Mouse (Mus musculus) CH12.LX (cell line): ENCODE results near the gene Cfap20. TPM values are rescaled to one million over a fixed set of nuclear protein-coding genes. Genes with fewer than 3 reads are reported as not detected.

Experiments used
- DNase-seq: peaks from one replicate; pipeline ENCODE4 v3.0.0-alpha.2; 2013; ENCODE audit errors: extremely low read depth
- H3K27ac ChIP-seq: 2 replicates; pipeline ENCODE4 v1.5.1; 2012; ENCODE audit warnings: low read depth, mild to moderate bottlenecking, control low read depth, moderate library complexity; ENCODE audit not compliant: insufficient read depth
- H3K27me3 ChIP-seq: replicated peaks from 2 replicates; pipeline ENCODE3; 2012; ENCODE audit warnings: inconsistent platforms
- H3K36me3 ChIP-seq, 2 experiments: replicated peaks in 1 of 2; 2 replicates each; pipeline versions ENCODE3 to v1.6.1; 2012; ENCODE audit warnings: inconsistent platforms in 1 of 2, low read length in 1 of 2, mild to moderate bottlenecking in 1 of 2, mixed read lengths in 1 of 2, moderate library complexity in 1 of 2; ENCODE audit not compliant: control insufficient read depth in 1 of 2, insufficient read depth in 1 of 2
- H3K4me1 ChIP-seq, 2 experiments: 2 replicates each; pipeline ENCODE4 v1.6.1; 2012; ENCODE audit warnings: inconsistent platforms in 1 of 2, moderate library complexity in 1 of 2; ENCODE audit not compliant: insufficient read depth in 2 of 2, control insufficient read depth in 1 of 2
- H3K4me2 ChIP-seq: 2 replicates; pipeline ENCODE4 v1.6.1; 2012; ENCODE audit warnings: low read depth, mild to moderate bottlenecking, control low read depth; ENCODE audit not compliant: poor library complexity, insufficient read depth, severe bottlenecking
- H3K4me3 ChIP-seq, 3 experiments: fragments of 150-350 bp in 1 of 3; sonication (generic) in 1 of 3; replicated peaks in 1 of 3; 2 replicates each; pipeline versions ENCODE3 to v1.5.1; 2011 to 2012; ENCODE audit warnings: low read depth in 2 of 3, low read length in 2 of 3, mild to moderate bottlenecking in 2 of 3, moderate library complexity in 2 of 3, control low read depth in 1 of 3, improper control_type of control experiment in 1 of 3, inconsistent platforms in 1 of 3, mixed read lengths in 1 of 3; ENCODE audit not compliant: poor library complexity in 1 of 3
- H3K79me2 ChIP-seq: replicated peaks from 2 replicates; pipeline ENCODE4 v1.6.1; 2012; ENCODE audit warnings: mild to moderate bottlenecking, moderate library complexity; ENCODE audit not compliant: control insufficient read depth, poor library complexity, insufficient read depth, severe bottlenecking; ENCODE audit errors: extremely low read depth
- H3K9ac ChIP-seq: 2 replicates; pipeline ENCODE4 v1.6.1; 2012; ENCODE audit warnings: low read depth, mild to moderate bottlenecking, control low read depth, moderate library complexity; ENCODE audit not compliant: insufficient read depth
- H3K9me3 ChIP-seq: replicated peaks from 2 replicates; pipeline ENCODE3; 2012; ENCODE audit warnings: low read length, inconsistent platforms, mixed read lengths
- BHLHE40 ChIP-seq: IDR thresholded peaks from 2 replicates; pipeline ENCODE4 v1.6.1; 2011; ENCODE audit warnings: mild to moderate bottlenecking, low read depth, low read length, improper control_type of control experiment
- CHD1 ChIP-seq: IDR thresholded peaks from 2 replicates; pipeline ENCODE4 v1.6.1; 2012; ENCODE audit warnings: low read depth, low read length, improper control_type of control experiment, inconsistent platforms
- CHD2 ChIP-seq: IDR thresholded peaks from 2 replicates; pipeline ENCODE4 v1.6.1; 2011; ENCODE audit warnings: low read length, improper control_type of control experiment
- E2F4 ChIP-seq: IDR thresholded peaks from 2 replicates; pipeline ENCODE4 v1.6.1; 2011; ENCODE audit warnings: low read depth, low read length, improper control_type of control experiment; ENCODE audit not compliant: insufficient replicate concordance
- ELF1 ChIP-seq: IDR thresholded peaks from 2 replicates; pipeline ENCODE4 v1.6.1; 2014; ENCODE audit warnings: low read depth, mild to moderate bottlenecking, inconsistent platforms, low read length, improper control_type of control experiment
- ETS1 ChIP-seq: conservative IDR thresholded peaks from 2 replicates; pipeline ENCODE4 v1.6.1; 2012; ENCODE audit warnings: low read depth, mild to moderate bottlenecking, inconsistent platforms, low read length, improper control_type of control experiment, moderate library complexity
- HCFC1 ChIP-seq: IDR thresholded peaks from 2 replicates; pipeline ENCODE4 v1.6.1; 2012; ENCODE audit warnings: low read depth, mild to moderate bottlenecking, inconsistent platforms, low read length, improper control_type of control experiment
- JUN ChIP-seq: IDR thresholded peaks from 2 replicates; pipeline ENCODE4 v1.6.1; 2011; ENCODE audit warnings: low read depth, mild to moderate bottlenecking, low read length, improper control_type of control experiment, moderate library complexity; ENCODE audit not compliant: insufficient read depth
- JUND ChIP-seq: conservative IDR thresholded peaks from 2 replicates; pipeline ENCODE4 v1.6.1; 2011; ENCODE audit warnings: low read depth, low read length, improper control_type of control experiment
- MAFK ChIP-seq: IDR thresholded peaks from 2 replicates; pipeline ENCODE4 v1.6.1; 2011; ENCODE audit warnings: low read length, improper control_type of control experiment; ENCODE audit not compliant: insufficient replicate concordance
- MEF2A ChIP-seq: IDR thresholded peaks from 2 replicates; pipeline ENCODE4 v1.6.1; 2014; ENCODE audit warnings: low read depth, mild to moderate bottlenecking, inconsistent platforms, low read length, improper control_type of control experiment, borderline replicate concordance
- MXI1 ChIP-seq: IDR thresholded peaks from 2 replicates; pipeline ENCODE4 v1.6.1; 2011; ENCODE audit warnings: mild to moderate bottlenecking, low read depth, low read length, improper control_type of control experiment
- NELFE ChIP-seq: IDR thresholded peaks from 2 replicates; pipeline ENCODE4 v1.6.1; 2011; ENCODE audit warnings: low read depth, low read length, improper control_type of control experiment
- POLR2A ChIP-seq: IDR thresholded peaks from 2 replicates; pipeline ENCODE4 v1.6.1; 2011; ENCODE audit warnings: low read depth, mild to moderate bottlenecking, improper control_type of control experiment, low read length
- POLR2AphosphoS2 ChIP-seq: IDR thresholded peaks from 2 replicates; pipeline ENCODE4 v1.6.1; 2011; ENCODE audit warnings: low read depth, low read length, improper control_type of control experiment
- RCOR1 ChIP-seq: conservative IDR thresholded peaks from 2 replicates; pipeline ENCODE4 v1.6.1; 2012; ENCODE audit warnings: low read depth, mild to moderate bottlenecking, inconsistent platforms, low read length, improper control_type of control experiment
- UBTF ChIP-seq: IDR thresholded peaks from 2 replicates; pipeline ENCODE4 v1.6.1; 2012; ENCODE audit warnings: low read depth, mild to moderate bottlenecking, inconsistent platforms, low read length, improper control_type of control experiment, moderate library complexity
- ZC3H11A ChIP-seq: IDR thresholded peaks from 2 replicates; pipeline ENCODE4 v1.6.1; 2012; ENCODE audit warnings: low read depth, mild to moderate bottlenecking, inconsistent platforms, low read length, improper control_type of control experiment
- ZKSCAN1 ChIP-seq: IDR thresholded peaks from 2 replicates; pipeline ENCODE4 v1.6.1; 2012; ENCODE audit warnings: low read depth, inconsistent platforms, low read length, improper control_type of control experiment, borderline replicate concordance
- ZMIZ1 ChIP-seq: IDR thresholded peaks from 2 replicates; pipeline ENCODE4 v1.6.1; 2012; ENCODE audit warnings: low read depth, mild to moderate bottlenecking, inconsistent platforms, low read length, improper control_type of control experiment
- dilution Hi-C: fragments of 300-500 bp; cut with MboI; formaldehyde crosslinking; loops from 2 replicates; pipeline ENCODE4 v1.14.3; 2020; ENCODE audit warnings: low sequenced_read_pairs; ENCODE audit not compliant: extremely low pct_unique_long_range_greater_than_20kb, extremely low pct_ligation_motif_present
- in situ Hi-C: fragments of 300-500 bp; cut with MboI; formaldehyde crosslinking; loops from 3 replicates; pipeline ENCODE4 v1.14.3; 2019; ENCODE audit warnings: low sequenced_read_pairs, low pct_ligation_motif_present, low pct_unique_long_range_greater_than_20kb, mixed read lengths
- polyA plus RNA-seq: library from polyadenylated mRNA; unstranded; fragments of >175 nt; gene quantifications from 2 replicates; pipeline ENCODE4 v1.2.1, GENCODE M21; 2012; ENCODE audit warnings: low read depth; ENCODE audit not compliant: insufficient read length
- total RNA-seq, 2 experiments: library from RNA; depleted of rRNA; stranded (reverse); fragments of 300-350 nt in 1 of 2; fragments of >200 nt in 1 of 2; gene quantifications; 2 replicates each; pipeline ENCODE4 v1.2.3; 2012 to 2014

Gene Cfap20
- total and polyA plus RNA-seq, 3 experiments: 53.4 to 93.0 (median 57.2) TPM

- Histone ChIP-seq H3K79me2 (no peaks in the 10 kb centered on the region), H3K27me3 (no peaks in the 10 kb centered on the region), H3K4me3 (no peak overlapping the region), H3K9ac (no peak overlapping the region), H3K9me3 (no peaks in the 10 kb centered on the region), H3K4me1 (peaks cover 8 to 36% of the 10 kb centered on the region in 2 experiments), H3K27ac (no peak overlapping the region), H3K4me2 (no peak overlapping the region), H3K36me3 (peaks cover 46 to 93% of the 10 kb centered on the region in 2 experiments)
- in situ Hi-C loops (no loop called here), dilution Hi-C loops (no loop called here)
- TF ChIP-seq MAFK (peak; percentile 29; the same call in 1 of the 2 replicates), ZC3H11A (no peak)
- no peak for DNase-seq
Measured at GRCm38 (mm10) chr8:95470008-95470407, 35.3 kb upstream of the Cfap20 start.

GRCm38 (mm10) chr8:95468995-95469394 lies 34.3 kb upstream of the Cfap20 start:
- TF ChIP-seq POLR2A (no peak), BHLHE40 (no peak), POLR2AphosphoS2 (no peak), MAFK (no peak), JUN (no peak), CHD1 (no peak), E2F4 (no peak), MEF2A (no peak), MXI1 (no peak), ZC3H11A (no peak), HCFC1 (no peak), RCOR1 (no peak), CHD2 (no peak), JUND (no peak), ETS1 (no peak), ELF1 (no peak), NELFE (no peak), UBTF (no peak), ZMIZ1 (no peak), ZKSCAN1 (no peak)
- no peak overlapping the region for H3K4me3 ChIP-seq
- no peak overlapping the region for H3K27ac ChIP-seq
- H3K79me2 ChIP-seq: no peaks in the 10 kb centered on the region
- peaks cover 50 to 94% of the 10 kb centered on the region in 2 experiments for H3K36me3 ChIP-seq
- dilution Hi-C loops (no loop called here), in situ Hi-C loops (no loop called here)
- no peak overlapping the region for H3K9ac ChIP-seq
- peaks cover 8 to 36% of the 10 kb centered on the region in 2 experiments for H3K4me1 ChIP-seq
- DNase-seq: no peak
- no peaks in the 10 kb centered on the region for H3K27me3 ChIP-seq
- H3K4me2 ChIP-seq: no peak overlapping the region
- H3K9me3 ChIP-seq: no peaks in the 10 kb centered on the region
